Mouse (Mus musculus): ENCODE results near the gene Tiam1.

Tiam1 gene

GRCm38 (mm10) chr16:89841894-89842293, 301.7 kb downstream of the Tiam1 start:
- peak; percentile 33 for DNase-seq (ENCODE audit: low read depth, low spot score)

GRCm38 (mm10) chr16:89840361-89840760, 303.2 kb downstream of the Tiam1 start:
- no peak for DNase-seq (ENCODE audit: low read depth, low spot score)

- DNase-seq (ENCODE audit: low read depth, low spot score): no peak
These were observed 303.7 kb downstream of the Tiam1 start for GRCm38 (mm10) chr16:89839829-89840228.

- peak; percentile 82 for DNase-seq (ENCODE audit: low read depth, low spot score)
These were observed 306.5 kb downstream of the Tiam1 start for GRCm38 (mm10) chr16:89837096-89837495.

- peak; percentile 82 for DNase-seq (ENCODE audit: low read depth, low spot score)
These were observed 308.0 kb downstream of the Tiam1 start for GRCm38 (mm10) chr16:89835551-89835950.

GRCm38 (mm10) chr16:89833011-89833410, 310.6 kb downstream of the Tiam1 start:
- peak; percentile 68 for DNase-seq (ENCODE audit: low read depth, low spot score)

GRCm38 (mm10) chr16:89831172-89831571, 312.4 kb downstream of the Tiam1 start:
- DNase-seq (ENCODE audit: low read depth, low spot score): peak; percentile 83

- DNase-seq (ENCODE audit: low read depth, low spot score): peak; percentile 29
These were observed 313.3 kb downstream of the Tiam1 start for GRCm38 (mm10) chr16:89830221-89830648.

- DNase-seq (ENCODE audit: low read depth, low spot score): peak; percentile 55
These were observed 316.0 kb downstream of the Tiam1 start for GRCm38 (mm10) chr16:89827496-89828125.

- DNase-seq (ENCODE audit: low read depth, low spot score): peak; percentile 68
These were observed 317.7 kb downstream of the Tiam1 start for GRCm38 (mm10) chr16:89825875-89826274.

- DNase-seq (ENCODE audit: low read depth, low spot score): no peak
These were observed 320.7 kb downstream of the Tiam1 start for GRCm38 (mm10) chr16:89822882-89823281.

- DNase-seq (ENCODE audit: low read depth, low spot score): no peak
These were observed 324.9 kb downstream of the Tiam1 start for GRCm38 (mm10) chr16:89818661-89819060.

GRCm38 (mm10) chr16:89817861-89818630, 325.5 kb downstream of the Tiam1 start:
- DNase-seq (ENCODE audit: low read depth, low spot score): peak; percentile 37

- no peak for DNase-seq (ENCODE audit: low read depth, low spot score)
These were observed 326.3 kb downstream of the Tiam1 start for GRCm38 (mm10) chr16:89817301-89817700.

GRCm38 (mm10) chr16:89816506-89817172, 326.9 kb downstream of the Tiam1 start:
- DNase-seq (ENCODE audit: low read depth, low spot score): peak; percentile 55

- no peak for DNase-seq (ENCODE audit: low read depth, low spot score)
These were observed 330.0 kb downstream of the Tiam1 start for GRCm38 (mm10) chr16:89813536-89813935.

GRCm38 (mm10) chr16:89812891-89813290, 330.7 kb downstream of the Tiam1 start:
- DNase-seq (ENCODE audit: low read depth, low spot score): no peak

GRCm38 (mm10) chr16:89810398-89810797, 333.2 kb downstream of the Tiam1 start:
- DNase-seq (ENCODE audit: low read depth, low spot score): no peak

GRCm38 (mm10) chr16:89808168-89808567, 335.4 kb downstream of the Tiam1 start:
- no peak for DNase-seq (ENCODE audit: low read depth, low spot score)

GRCm38 (mm10) chr16:89805946-89806345, 337.6 kb downstream of the Tiam1 start:
- DNase-seq (ENCODE audit: low read depth, low spot score): no peak

- DNase-seq (ENCODE audit: low read depth, low spot score): no peak
These were observed 338.4 kb downstream of the Tiam1 start for GRCm38 (mm10) chr16:89805210-89805609.

GRCm38 (mm10) chr16:89801493-89801892, 342.1 kb downstream of the Tiam1 start:
- DNase-seq (ENCODE audit: low read depth, low spot score): no peak
